ENCODE assay signal across 26 mouse cellular contexts in the genomic region with DNA sequence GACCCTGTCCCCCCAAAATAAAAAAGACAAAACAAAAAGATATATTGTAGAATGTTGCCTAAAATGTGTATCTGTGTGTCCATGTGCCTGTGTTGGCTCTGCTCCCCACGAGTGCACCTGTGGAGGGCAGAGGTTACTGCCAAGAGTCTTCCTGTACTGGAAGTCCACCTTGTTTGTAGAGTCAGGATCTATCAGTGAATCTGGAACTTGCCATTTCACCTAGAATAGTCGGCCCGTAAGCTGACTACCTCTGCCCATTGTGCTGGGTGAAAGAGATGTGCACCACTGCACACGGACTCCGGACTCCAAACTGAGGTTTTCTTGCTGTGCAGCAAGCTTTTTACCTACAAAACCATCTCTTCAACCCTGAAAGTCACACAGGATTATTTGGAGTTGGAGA. TPM values are rescaled to one million over a fixed set of nuclear protein-coding genes. Genes with fewer than 3 reads are reported as not detected.
DNase-seq lines count a peak whose midpoint lies in the region; ATAC-seq and TF ChIP-seq lines count a peak whose summit lies in the region.
"Had no signal": no experiment of that assay in that cellular context is flagged by ENCODE, and none has a peak within 500 bp of the region (broad histone marks: within the 10 kb centered on the region; RNA-seq: fewer than 3 reads in every experiment).

No protein-coding gene starts in this region.

- no peak overlapping the region for H3ac ChIP-seq in myocyte (ENCODE audit: control insufficient read depth, insufficient read length)

- no peak for ATAC-seq in kidney, embryonic 15.5 days (replicated peaks; ENCODE audit: low FRiP score)
- ATAC-seq in liver, postnatal 0 days: no peak
- ATAC-seq in hindbrain, embryonic 12.5 days (ENCODE audit: low FRiP score): no peak
- ATAC-seq: CD4-positive, CD25-positive, alpha-beta regulatory T cell, adult 4 months; forebrain, embryonic 15.5 days; hindbrain, embryonic 16.5 days had no signal

- H3K9ac ChIP-seq in kidney, embryonic 15.5 days: no peak overlapping the region
- no peak overlapping the region for H3K9ac ChIP-seq in liver, adult 2 months (ENCODE audit: low read depth, low read length)
- no peak overlapping the region for H3K9ac ChIP-seq in liver, postnatal 0 days (replicated peaks)
- no peak overlapping the region for H3K9ac ChIP-seq in hindbrain, embryonic 12.5 days
- H3K9ac ChIP-seq: embryonic facial prominence, embryonic 12.5 days; embryonic facial prominence, embryonic 15.5 days; forebrain, embryonic 12.5 days; forebrain, embryonic 15.5 days; heart, embryonic 12.5 days; heart, embryonic 15.5 days; hindbrain, embryonic 13.5 days had no signal

- H3K27ac ChIP-seq in kidney, adult 2 months (ENCODE audit: insufficient read depth, low read depth, low read length): 0 out of 2 replicates have a peak overlapping the region, but pooled peaks have one; percentile 40
- H3K27ac ChIP-seq in kidney, embryonic 15.5 days: no peak overlapping the region
- H3K27ac ChIP-seq in liver, adult 2 months (replicated peaks; ENCODE audit: insufficient read depth, low read depth, low read length): no peak overlapping the region
- H3K27ac ChIP-seq in liver, postnatal 0 days (ENCODE audit: low read depth): no peak overlapping the region
- H3K27ac ChIP-seq in hindbrain, embryonic 12.5 days: no peak overlapping the region
- H3K27ac ChIP-seq: embryonic facial prominence, embryonic 12.5 days; embryonic facial prominence, embryonic 15.5 days; forebrain, embryonic 12.5 days; forebrain, embryonic 15.5 days; heart, embryonic 15.5 days; hindbrain, embryonic 13.5 days had no signal

- no peak for TF ChIP-seq POLR2A in kidney, adult 2 months (IDR thresholded peaks at IDR 0.05; ENCODE audit: low read depth, low read length)
- no peak for TF ChIP-seq POLR2A in liver, adult 2 months (IDR thresholded peaks at IDR 0.05; ENCODE audit: extremely low read depth, insufficient read depth, low read length)
- TF ChIP-seq POLR2A in myocyte (IDR thresholded peaks at IDR 0.05; ENCODE audit: insufficient read length, low read depth): no peak

- no peak for TF ChIP-seq CTCF in kidney, adult 2 months (conservative IDR thresholded peaks at IDR 0.05; ENCODE audit: insufficient read depth, insufficient read length, low read depth, low read length)
- no peak for TF ChIP-seq CTCF in liver, adult 2 months (IDR thresholded peaks at IDR 0.05; ENCODE audit: low read depth, low read length)
- no peak for TF ChIP-seq CTCF in liver, postnatal 0 days (IDR thresholded peaks at IDR 0.05; ENCODE audit: low read depth)

- H3K4me2 ChIP-seq in kidney, embryonic 15.5 days: no peak overlapping the region
- H3K4me2 ChIP-seq in liver, postnatal 0 days (ENCODE audit: low read depth, low read length): no peak overlapping the region
- H3K4me2 ChIP-seq in myocyte (ENCODE audit: low read depth): no peak overlapping the region
- no peak overlapping the region for H3K4me2 ChIP-seq in hindbrain, embryonic 12.5 days (replicated peaks)
- H3K4me2 ChIP-seq: embryonic facial prominence, embryonic 12.5 days; embryonic facial prominence, embryonic 15.5 days; forebrain, embryonic 12.5 days; forebrain, embryonic 15.5 days; heart, embryonic 12.5 days; heart, embryonic 15.5 days; hindbrain, embryonic 13.5 days had no signal

- TF ChIP-seq EP300 in liver, postnatal 0 days (IDR thresholded peaks at IDR 0.05; ENCODE audit: low read depth): no peak

- peaks cover 17% of the 10 kb centered on the region for H3K36me3 ChIP-seq in kidney, adult 2 months (ENCODE audit: control insufficient read depth, insufficient read depth, low read length)
- H3K36me3 ChIP-seq in kidney, embryonic 15.5 days: peaks cover 99% of the 10 kb centered on the region
- H3K36me3 ChIP-seq in liver, adult 2 months (ENCODE audit: control insufficient read depth, insufficient read depth, low read length): peaks cover 48% of the 10 kb centered on the region
- peaks cover 57% of the 10 kb centered on the region for H3K36me3 ChIP-seq in liver, postnatal 0 days (replicated peaks; ENCODE audit: insufficient read depth, low read length)
- peaks cover 94% of the 10 kb centered on the region for H3K36me3 ChIP-seq in myocyte (ENCODE audit: control insufficient read depth, insufficient read depth)
- peaks cover 91% of the 10 kb centered on the region for H3K36me3 ChIP-seq in hindbrain, embryonic 12.5 days

- peak; percentile 60 for DNase-seq in kidney, adult 2 months
- DNase-seq in liver, adult 2 months (ENCODE audit: extremely low read depth, low read depth, low spot score): peak; percentile 72
- no peak for DNase-seq in liver, postnatal 0 days
- DNase-seq in kidney, postnatal 25 days: peak; percentile 18 to 56
- DNase-seq: adrenal gland, adult 2 months; adrenal gland, postnatal 14 days; cerebellum, adult 11 months; cerebellum, adult 2 months; cerebellum, adult 9-11 months; cerebellum, postnatal 25 days; gastrocnemius, postnatal 25 days; heart, adult 18-20 months; heart, postnatal 14 days; heart, postnatal 4 days had no signal

- H3K27me3 ChIP-seq in kidney, adult 2 months (replicated peaks; ENCODE audit: control insufficient read depth, insufficient read depth, low read length): no peaks in the 10 kb centered on the region
- H3K27me3 ChIP-seq in kidney, embryonic 15.5 days: no peaks in the 10 kb centered on the region
- H3K27me3 ChIP-seq in liver, adult 2 months (ENCODE audit: control insufficient read depth, insufficient read depth, low read length): no peaks in the 10 kb centered on the region
- no peaks in the 10 kb centered on the region for H3K27me3 ChIP-seq in liver, postnatal 0 days (ENCODE audit: insufficient read depth, low read length)
- H3K27me3 ChIP-seq in myocyte (ENCODE audit: control insufficient read depth, insufficient read depth, insufficient read length): no peaks in the 10 kb centered on the region
- H3K27me3 ChIP-seq in hindbrain, embryonic 12.5 days: no peaks in the 10 kb centered on the region
- H3K27me3 ChIP-seq: embryonic facial prominence, embryonic 12.5 days; embryonic facial prominence, embryonic 15.5 days; forebrain, embryonic 12.5 days; forebrain, embryonic 15.5 days; heart, embryonic 12.5 days; heart, embryonic 15.5 days; hindbrain, embryonic 13.5 days had no signal

- WGBS in kidney, adult 2 months: 65% methylated on average over 5 of the region's 5 CpGs
- WGBS in kidney, embryonic 15.5 days: 93% methylated on average over 5 of the region's 5 CpGs
- 49% methylated on average over 5 of the region's 5 CpGs for WGBS in liver, adult 2 months
- WGBS in liver, postnatal 0 days (ENCODE audit: insufficient replicate concordance): 86% methylated on average over 5 of the region's 5 CpGs
- 97% methylated on average over 5 of the region's 5 CpGs for WGBS in hindbrain, embryonic 12.5 days

- peaks cover 14% of the 10 kb centered on the region for H3K4me1 ChIP-seq in kidney, adult 2 months (ENCODE audit: control insufficient read depth, insufficient read depth, low read length)
- no peaks in the 10 kb centered on the region for H3K4me1 ChIP-seq in kidney, embryonic 15.5 days
- H3K4me1 ChIP-seq in liver, adult 2 months (ENCODE audit: control insufficient read depth, insufficient read depth, low read length): peaks cover 8% of the 10 kb centered on the region
- no peaks in the 10 kb centered on the region for H3K4me1 ChIP-seq in liver, postnatal 0 days (ENCODE audit: insufficient read depth)
- H3K4me1 ChIP-seq in hindbrain, embryonic 12.5 days: no peaks in the 10 kb centered on the region
- H3K4me1 ChIP-seq: embryonic facial prominence, embryonic 12.5 days; embryonic facial prominence, embryonic 15.5 days; forebrain, embryonic 12.5 days; forebrain, embryonic 15.5 days; heart, embryonic 15.5 days; hindbrain, embryonic 13.5 days had no signal

- H3K79me2 ChIP-seq in liver, adult 2 months (ENCODE audit: control insufficient read depth, insufficient read depth, low read length): no peaks in the 10 kb centered on the region
- no peaks in the 10 kb centered on the region for H3K79me2 ChIP-seq in myocyte (ENCODE audit: control insufficient read depth, insufficient read depth)

- no peak overlapping the region for H3K4me3 ChIP-seq in kidney, adult 2 months (ENCODE audit: insufficient read depth, low read depth, low read length)
- H3K4me3 ChIP-seq in kidney, embryonic 15.5 days (replicated peaks): no peak overlapping the region
- no peak overlapping the region for H3K4me3 ChIP-seq in liver, adult 2 months (ENCODE audit: insufficient read depth, low read depth, low read length)
- no peak overlapping the region for H3K4me3 ChIP-seq in liver, postnatal 0 days (ENCODE audit: low read depth, low read length)
- no peak overlapping the region for H3K4me3 ChIP-seq in myocyte
- no peak overlapping the region for H3K4me3 ChIP-seq in hindbrain, embryonic 12.5 days
- H3K4me3 ChIP-seq: embryonic facial prominence, embryonic 12.5 days; embryonic facial prominence, embryonic 15.5 days; forebrain, embryonic 12.5 days; forebrain, embryonic 15.5 days; heart, embryonic 12.5 days; heart, embryonic 15.5 days; hindbrain, embryonic 13.5 days had no signal

- H3K9me3 ChIP-seq in kidney, embryonic 15.5 days (replicated peaks): no peaks in the 10 kb centered on the region
- H3K9me3 ChIP-seq in liver, postnatal 0 days (ENCODE audit: low read length): no peaks in the 10 kb centered on the region
- no peaks in the 10 kb centered on the region for H3K9me3 ChIP-seq in hindbrain, embryonic 12.5 days (replicated peaks)
- H3K9me3 ChIP-seq: embryonic facial prominence, embryonic 12.5 days; embryonic facial prominence, embryonic 15.5 days; forebrain, embryonic 12.5 days; forebrain, embryonic 15.5 days; heart, embryonic 12.5 days; heart, embryonic 15.5 days; hindbrain, embryonic 13.5 days had no signal

TF ChIP-seq in myocyte, 11 proteins besides CTCF, POLR2A, EP300 and RAD21:
- TF ChIP-seq CEBPB (IDR thresholded peaks at IDR 0.05; ENCODE audit: insufficient read depth, poor library complexity, severe bottlenecking): no peak
- peak; percentile 23 for TF ChIP-seq POLR2AphosphoS2 (IDR thresholded peaks at IDR 0.05; ENCODE audit: insufficient read length, low read depth)
- TF ChIP-seq USF1 (IDR thresholded peaks at IDR 0.05; ENCODE audit: low read depth): no peak
TF ChIP-seq in myocyte: peak in this region for 1.

RNA-seq across cellular contexts. Expression of a gene that starts 26.7 kb away (rescaled TPM):
- 22.3 and 25.6 TPM in 2 replicates for polyA plus RNA-seq in kidney, adult 2 months (2012; rRNA removed)
- polyA plus RNA-seq in kidney, embryonic 15.5 days (2015; fragmentation: Nextera tagmentation; extraction: Ambion mirVana): 55.1 and 56.3 TPM in 2 replicates
- 40.7 and 44.6 TPM in 2 replicates for total RNA-seq in liver, adult 2 months (2014; rRNA removed)
- 14.9 and 16.2 TPM in 2 replicates for polyA plus RNA-seq in liver, adult 2 months (2012; rRNA removed)
- 12.1 and 12.3 TPM in 2 replicates for polyA plus RNA-seq in liver, postnatal 0 days (2015; fragmentation: Nextera tagmentation; extraction: Ambion mirVana)
- polyA plus RNA-seq in myocyte (2012; fragmentation: generic; extraction: Trizol): 103 TPM
- 53.9 and 57.8 TPM in 2 replicates for polyA plus RNA-seq in hindbrain, embryonic 12.5 days (2016; fragmentation: Nextera tagmentation; extraction: Ambion mirVana)
